Mouse (Mus musculus) liver, embryonic 12.5 days (tissue): ENCODE measurements at regions not wholly inside any gene's neighbourhood (a gene's known extent, or its start where the extent isn't known, plus 50 kb on each side); places are given as distances from the start of the nearest gene placed in this dataset.

ENCODE experiments used
- ATAC-seq: fragments of 200-750 bp; cut with Nextera tagmentation; 2 replicates; pipeline ENCODE4 v1.8.0; 2017; ENCODE audit warnings: moderate number of reproducible peaks, mild to moderate bottlenecking, moderate library complexity
- H3K27ac ChIP-seq: fragments of 300-500 bp; sonication (generic); 2 replicates; pipeline ENCODE4 v1.5.1; 2016; ENCODE audit warnings: mild to moderate bottlenecking
- H3K27me3 ChIP-seq: fragments of 300-500 bp; sonication (generic); replicated peaks from 2 replicates; pipeline ENCODE4 v1.6.1; 2016; ENCODE audit warnings: mild to moderate bottlenecking, moderate library complexity
- H3K36me3 ChIP-seq: fragments of 300-500 bp; sonication (generic); 2 replicates; pipeline ENCODE4 v1.6.1; 2016; ENCODE audit warnings: mild to moderate bottlenecking, moderate library complexity
- H3K4me1 ChIP-seq: fragments of 300-500 bp; sonication (generic); 2 replicates; pipeline ENCODE4 v1.6.1; 2016
- H3K4me2 ChIP-seq: fragments of 300-500 bp; sonication (generic); 2 replicates; pipeline ENCODE4 v1.6.1; 2016; ENCODE audit warnings: mild to moderate bottlenecking, moderate library complexity
- H3K4me3 ChIP-seq: fragments of 300-500 bp; sonication (generic); 2 replicates; pipeline ENCODE4 v1.5.1; 2016; ENCODE audit warnings: mild to moderate bottlenecking, moderate library complexity
- H3K9ac ChIP-seq: fragments of 300-500 bp; sonication (generic); 2 replicates; pipeline ENCODE4 v1.6.1; 2016; ENCODE audit warnings: mild to moderate bottlenecking, moderate library complexity
- H3K9me3 ChIP-seq: fragments of 300-500 bp; sonication (generic); replicated peaks from 2 replicates; pipeline ENCODE4 v1.6.1; 2016; ENCODE audit warnings: mild to moderate bottlenecking, moderate library complexity
- WGBS: fragments of 180-500 bp; shearing (Covaris S2); methylation state at CpG from one replicate; pipeline ENCODE4 v1.1.7; 2016; ENCODE audit not compliant: insufficient replicate concordance; 5-methylcytosine and 5-hydroxymethylcytosine counted together

- Histone ChIP-seq H3K9ac (no peak overlapping the region), H3K9me3 (no peaks in the 10 kb centered on the region), H3K27me3 (no peaks in the 10 kb centered on the region), H3K36me3 (no peaks in the 10 kb centered on the region), H3K4me1 (peaks cover 23% of the 10 kb centered on the region), H3K27ac (no peak overlapping the region), H3K4me3 (no peak overlapping the region), H3K4me2 (no peak overlapping the region)
- WGBS = 77% methylated on average over 6 of the region's 6 CpGs
- ATAC-seq = no peak
These were observed 152.6 kb upstream of the Map3k1 start for GRCm38 (mm10) chr13:111961423-111961822.

DNA sequence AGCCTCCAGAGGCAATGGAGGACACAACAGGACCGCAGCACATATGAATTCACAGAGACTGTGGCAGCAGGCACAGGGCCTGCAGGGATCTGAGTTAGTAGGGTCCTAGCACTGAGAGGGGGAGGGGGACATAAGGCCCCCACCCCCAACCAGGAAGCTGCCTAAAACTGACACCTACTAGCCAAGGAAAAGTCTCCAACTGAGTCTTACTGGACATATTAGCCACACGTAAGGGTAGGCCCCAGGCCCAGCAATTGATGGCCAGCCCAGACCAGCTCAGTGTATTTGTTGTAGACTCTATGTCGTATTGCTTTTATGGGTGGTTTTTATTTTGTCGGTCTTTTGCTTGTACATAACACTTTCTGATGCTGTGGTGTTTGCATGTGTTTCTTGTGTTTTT lies 153.4 kb upstream of the Map3k1 start:
- peaks cover 17% of the 10 kb centered on the region for H3K4me1 ChIP-seq
- H3K9me3 ChIP-seq = no peaks in the 10 kb centered on the region
- no peak overlapping the region for H3K4me2 ChIP-seq
- no peak overlapping the region for H3K27ac ChIP-seq
- 82% methylated on average over 4 of the region's 4 CpGs for WGBS
- no peak for ATAC-seq
- H3K4me3 ChIP-seq = no peak overlapping the region
- no peaks in the 10 kb centered on the region for H3K27me3 ChIP-seq
- H3K36me3 ChIP-seq = no peaks in the 10 kb centered on the region
- H3K9ac ChIP-seq = no peak overlapping the region

GRCm38 (mm10) chr13:111966113-111966512 lies 157.3 kb upstream of the Map3k1 start:
- ATAC-seq = no peak
- Histone ChIP-seq H3K27me3 (peaks cover 17% of the 10 kb centered on the region; the same call in 1 of the 2 replicates), H3K4me1 (peaks cover 14% of the 10 kb centered on the region), H3K36me3 (no peaks in the 10 kb centered on the region), H3K4me2 (no peak overlapping the region), H3K27ac (no peak overlapping the region), H3K9ac (no peak overlapping the region), H3K4me3 (no peak overlapping the region), H3K9me3 (no peaks in the 10 kb centered on the region)
- 55% methylated on average over 6 of the region's 6 CpGs for WGBS

GRCm38 (mm10) chr13:111966627-111967026 lies 157.8 kb upstream of the Map3k1 start:
- 45% methylated on average over 3 of the region's 3 CpGs for WGBS
- H3K27ac ChIP-seq = no peak overlapping the region
- no peak for ATAC-seq

GRCm38 (mm10) chr13:111968197-111968596 lies 159.4 kb upstream of the Map3k1 start:
- peaks cover 17% of the 10 kb centered on the region; the same call in 1 of the 2 replicates for H3K27me3 ChIP-seq

More at GRCm38 (mm10) chr13:111966627-111967026, 157.8 kb upstream of the Map3k1 start:
- no peak overlapping the region for H3K4me3 ChIP-seq
- H3K4me1 ChIP-seq = peaks cover 14% of the 10 kb centered on the region
- H3K4me2 ChIP-seq = no peak overlapping the region
- H3K9ac ChIP-seq = no peak overlapping the region
- H3K9me3 ChIP-seq = no peaks in the 10 kb centered on the region
- no peaks in the 10 kb centered on the region for H3K36me3 ChIP-seq
- H3K27me3 ChIP-seq = peaks cover 17% of the 10 kb centered on the region; the same call in 1 of the 2 replicates

DNA sequence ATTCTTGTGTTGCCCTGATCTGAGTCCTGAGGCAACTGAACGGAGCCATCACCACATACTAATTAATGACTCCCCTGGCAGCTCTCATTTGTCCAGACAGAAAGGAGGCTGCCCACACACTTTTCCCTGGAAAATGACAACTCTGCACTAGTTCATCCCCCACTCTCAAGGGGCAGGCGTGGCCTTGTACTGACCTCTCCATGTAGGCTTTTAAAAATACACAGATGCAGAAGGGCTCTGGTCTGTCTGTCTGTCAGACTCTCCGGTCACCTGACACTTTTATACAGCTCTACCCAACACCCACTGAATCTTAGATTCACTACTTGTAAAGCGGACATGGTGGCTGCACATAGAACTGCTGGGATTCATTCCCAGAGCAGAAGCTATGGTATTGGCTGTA lies 165.5 kb upstream of the Map3k1 start:
- Histone ChIP-seq H3K27me3 (peaks cover 10% of the 10 kb centered on the region; the same call in 1 of the 2 replicates), H3K9ac (no peak overlapping the region), H3K27ac (no peak overlapping the region), H3K4me2 (no peak overlapping the region), H3K9me3 (no peaks in the 10 kb centered on the region), H3K4me1 (peaks cover 8% of the 10 kb centered on the region), H3K4me3 (no peak overlapping the region), H3K36me3 (no peaks in the 10 kb centered on the region)
- no peak for ATAC-seq
- WGBS = 71% methylated on average over 4 of the region's 4 CpGs

More at GRCm38 (mm10) chr13:111968197-111968596, 159.4 kb upstream of the Map3k1 start:
- no peak for ATAC-seq
- H3K27ac ChIP-seq = no peak overlapping the region
- H3K36me3 ChIP-seq = no peaks in the 10 kb centered on the region
- H3K4me1 ChIP-seq = peaks cover 14% of the 10 kb centered on the region
- H3K9ac ChIP-seq = no peak overlapping the region
- 74% methylated on average over 7 of the region's 7 CpGs for WGBS
- H3K4me3 ChIP-seq = no peak overlapping the region
- no peak overlapping the region for H3K4me2 ChIP-seq
- H3K9me3 ChIP-seq = no peaks in the 10 kb centered on the region

- Histone ChIP-seq H3K27ac (no peak overlapping the region), H3K4me1 (peaks cover 16% of the 10 kb centered on the region), H3K4me2 (no peak overlapping the region), H3K36me3 (no peaks in the 10 kb centered on the region), H3K9me3 (no peaks in the 10 kb centered on the region), H3K9ac (no peak overlapping the region), H3K27me3 (peaks cover 7% of the 10 kb centered on the region; the same call in 1 of the 2 replicates), H3K4me3 (no peak overlapping the region)
- no peak for ATAC-seq
- WGBS = 47% methylated on average over 3 of the region's 3 CpGs
These were observed 166.8 kb upstream of the Map3k1 start for GRCm38 (mm10) chr13:111975549-111975948.

DNA sequence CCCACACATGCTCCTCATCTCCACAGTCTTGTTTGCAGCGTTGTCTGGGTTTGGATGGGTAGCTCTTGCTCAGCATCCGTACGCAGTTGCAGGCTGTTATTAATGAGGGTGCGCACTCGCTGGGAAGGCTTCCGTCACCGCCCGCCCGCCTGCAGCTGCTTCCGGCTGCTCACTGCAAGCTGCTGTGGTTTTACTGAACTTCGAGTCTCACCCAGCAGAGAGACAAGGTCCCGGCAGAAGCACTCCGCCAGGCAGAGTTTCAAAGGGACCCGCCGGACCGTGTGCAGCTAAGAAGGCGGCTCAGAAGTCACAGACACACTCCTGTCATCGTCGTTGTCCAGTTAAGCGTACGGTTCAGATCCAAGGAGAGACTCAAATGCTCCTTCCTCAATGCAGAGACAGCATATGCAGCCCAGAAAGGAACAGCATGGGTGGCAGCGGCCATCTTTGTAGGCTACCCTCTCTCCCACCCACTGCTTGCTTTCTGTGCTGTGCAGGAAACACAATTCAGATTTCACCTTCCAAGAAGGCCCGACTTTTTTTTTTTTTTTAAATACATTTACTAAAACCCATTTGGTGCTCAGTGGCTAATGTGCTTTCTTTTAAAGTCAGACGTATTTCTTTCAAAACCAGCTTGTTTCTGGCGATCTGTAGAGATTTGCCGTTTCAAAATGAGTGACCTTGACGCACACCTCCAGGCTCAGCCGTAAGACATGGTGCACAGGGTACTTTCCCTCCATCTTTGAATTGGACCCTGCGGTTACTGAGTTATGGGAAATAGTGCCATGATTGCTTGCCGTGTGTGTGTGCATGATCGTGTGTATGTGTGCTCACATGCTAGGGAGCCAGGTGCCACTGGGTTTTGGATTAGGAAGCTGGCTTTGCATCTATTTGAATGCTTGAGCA lies 169.2 kb upstream of the Map3k1 start:
- 0 out of 2 replicates have a peak overlapping the region, but pooled peaks have one; percentile 30 for H3K9ac ChIP-seq
- peak overlapping the region; percentile 38 for H3K4me2 ChIP-seq
- ATAC-seq = 0 out of 2 replicates have a peak, but pooled peaks have one; percentile 46
- H3K36me3 ChIP-seq = no peaks in the 10 kb centered on the region
- no peak overlapping the region for H3K27ac ChIP-seq
- peaks cover 12% of the 10 kb centered on the region; the same call in 1 of the 2 replicates for H3K27me3 ChIP-seq
- H3K4me3 ChIP-seq = no peak overlapping the region
- H3K9me3 ChIP-seq = no peaks in the 10 kb centered on the region
- peaks cover 21% of the 10 kb centered on the region for H3K4me1 ChIP-seq
- WGBS = 68% methylated on average over 31 of the region's 31 CpGs

DNA sequence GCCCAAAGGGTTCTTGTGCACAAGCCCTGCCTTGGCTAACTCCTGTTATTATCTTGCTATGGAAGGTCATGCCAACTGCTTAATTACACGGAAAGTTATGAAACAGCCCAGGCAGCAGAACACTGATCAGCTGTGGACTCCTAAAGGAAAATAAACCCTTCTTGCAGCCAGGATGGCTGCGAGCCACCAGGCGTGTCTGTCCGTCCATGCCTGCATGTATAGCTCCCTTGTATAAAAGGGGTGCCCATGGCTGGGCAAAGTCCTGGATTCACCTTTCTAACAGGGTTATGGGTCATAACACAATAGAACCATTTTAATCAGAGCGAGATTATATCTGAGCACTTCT lies 169.9 kb upstream of the Map3k1 start:
- 72% methylated on average over 5 of the region's 5 CpGs for WGBS
- H3K27me3 ChIP-seq = peaks cover 12% of the 10 kb centered on the region; the same call in 1 of the 2 replicates
- no peak for ATAC-seq
- no peaks in the 10 kb centered on the region for H3K36me3 ChIP-seq
- H3K4me3 ChIP-seq = no peak overlapping the region
- H3K9me3 ChIP-seq = no peaks in the 10 kb centered on the region
- H3K27ac ChIP-seq = no peak overlapping the region
- H3K9ac ChIP-seq = no peak overlapping the region
- H3K4me1 ChIP-seq = peaks cover 22% of the 10 kb centered on the region
- H3K4me2 ChIP-seq = no peak overlapping the region

- peaks cover 12% of the 10 kb centered on the region; the same call in 1 of the 2 replicates for H3K27me3 ChIP-seq
- H3K27ac ChIP-seq = no peak overlapping the region
- 0 out of 2 replicates have a peak overlapping the region, but pooled peaks have one; percentile 11 for H3K4me2 ChIP-seq
- 51% methylated on average over 17 of the region's 17 CpGs for WGBS
- H3K9me3 ChIP-seq = no peaks in the 10 kb centered on the region
- peaks cover 29% of the 10 kb centered on the region for H3K4me1 ChIP-seq
- H3K9ac ChIP-seq = no peak overlapping the region
- H3K4me3 ChIP-seq = no peak overlapping the region
- no peaks in the 10 kb centered on the region for H3K36me3 ChIP-seq
- 0 out of 2 replicates have a peak, but pooled peaks have one; percentile 38 for ATAC-seq
These were observed 170.8 kb upstream of the Map3k1 start for GRCm38 (mm10) chr13:111979428-111980204.

- Histone ChIP-seq H3K27me3 (peaks cover 13% of the 10 kb centered on the region; the same call in 1 of the 2 replicates), H3K36me3 (no peaks in the 10 kb centered on the region), H3K4me2 (no peak overlapping the region), H3K4me3 (no peak overlapping the region), H3K27ac (no peak overlapping the region), H3K4me1 (peaks cover 29% of the 10 kb centered on the region), H3K9me3 (no peaks in the 10 kb centered on the region), H3K9ac (no peak overlapping the region)
- ATAC-seq = no peak
- WGBS = 65% methylated on average over 12 of the region's 12 CpGs
These were observed 171.4 kb upstream of the Map3k1 start for GRCm38 (mm10) chr13:111980205-111980595.

DNA sequence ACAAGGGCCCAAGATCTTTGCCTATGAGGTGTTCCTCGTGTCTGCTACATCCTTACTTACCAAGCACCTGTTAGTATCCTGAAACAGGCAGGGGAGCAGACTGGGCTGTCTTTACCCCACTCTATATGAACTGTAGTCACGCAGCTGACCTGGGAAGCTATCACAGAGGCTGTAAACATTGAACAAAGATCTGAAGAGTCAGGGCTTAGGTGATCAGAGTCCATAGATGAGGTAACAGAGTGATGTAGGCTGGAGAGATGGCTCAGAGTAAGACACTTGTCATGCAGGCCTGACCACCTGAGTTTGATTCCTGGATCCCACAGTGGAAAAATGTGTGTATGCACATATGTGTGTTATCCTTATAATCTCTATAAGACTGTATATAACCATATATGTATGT lies 172.3 kb upstream of the Map3k1 start:
- no peaks in the 10 kb centered on the region for H3K9me3 ChIP-seq
- ATAC-seq = no peak
- no peak overlapping the region for H3K4me2 ChIP-seq
- peaks cover 20% of the 10 kb centered on the region; the same call in 1 of the 2 replicates for H3K27me3 ChIP-seq
- peaks cover 25% of the 10 kb centered on the region for H3K4me1 ChIP-seq
- H3K9ac ChIP-seq = no peak overlapping the region
- no peaks in the 10 kb centered on the region for H3K36me3 ChIP-seq
- 75% methylated on average over 2 of the region's 2 CpGs for WGBS
- H3K27ac ChIP-seq = no peak overlapping the region
- H3K4me3 ChIP-seq = no peak overlapping the region
